Mouse (Mus musculus) heart, embryonic 13.5 days (tissue): ENCODE results near the gene Mbnl1. TPM values are rescaled to one million over a fixed set of nuclear protein-coding genes. Genes with fewer than 3 reads are reported as not detected.

Experiments used
- ATAC-seq: fragments of 200-750 bp; cut with Nextera tagmentation; 2 replicates; pipeline ENCODE4 v1.8.0; 2017; ENCODE audit warnings: moderate TSS enrichment; ENCODE audit not compliant: insufficient number of reproducible peaks, low FRiP score, low TSS enrichment; ENCODE audit errors: extremely low read depth
- H3K27ac ChIP-seq: fragments of 300-500 bp; sonication (generic); replicated peaks from 2 replicates; pipeline ENCODE4 v1.5.1; 2015; ENCODE audit warnings: moderate library complexity, mild to moderate bottlenecking, inconsistent platforms
- H3K27me3 ChIP-seq: fragments of 300-500 bp; sonication (generic); replicated peaks from 2 replicates; pipeline ENCODE4 v1.6.1; 2015; ENCODE audit warnings: mild to moderate bottlenecking, inconsistent platforms
- H3K36me3 ChIP-seq: fragments of 300-500 bp; sonication (generic); 2 replicates; pipeline ENCODE4 v1.6.1; 2015; ENCODE audit warnings: mild to moderate bottlenecking, inconsistent platforms
- H3K4me1 ChIP-seq: fragments of 300-500 bp; sonication (generic); 2 replicates; pipeline ENCODE4 v1.6.1; 2015; ENCODE audit warnings: inconsistent platforms
- H3K4me2 ChIP-seq: fragments of 300-500 bp; sonication (generic); 2 replicates; pipeline ENCODE4 v1.6.1; 2015; ENCODE audit warnings: inconsistent platforms, mild to moderate bottlenecking, moderate library complexity
- H3K4me3 ChIP-seq: fragments of 300-500 bp; sonication (generic); 2 replicates; pipeline ENCODE4 v1.5.1; 2015; ENCODE audit warnings: moderate library complexity, mild to moderate bottlenecking, inconsistent platforms
- H3K9ac ChIP-seq: fragments of 300-500 bp; sonication (generic); 2 replicates; pipeline ENCODE4 v1.6.1; 2015; ENCODE audit warnings: inconsistent platforms, mild to moderate bottlenecking, moderate library complexity
- H3K9me3 ChIP-seq: fragments of 300-500 bp; sonication (generic); 2 replicates; pipeline ENCODE4 v1.6.1; 2016; ENCODE audit warnings: inconsistent platforms
- WGBS: fragments of 180-500 bp; shearing (Covaris S2); methylation state at CpG from one replicate; pipeline ENCODE4 v1.1.7; 2015; ENCODE audit warnings: mixed read lengths; 5-methylcytosine and 5-hydroxymethylcytosine counted together
- polyA plus RNA-seq: library from polyadenylated mRNA; unstranded; fragments of >200 nt; fragmentation: Nextera tagmentation; extraction: Ambion mirVana; gene quantifications from 2 replicates; pipeline ENCODE4 v1.2.1, GENCODE M21; 2015

The Mbnl1 gene
- polyA plus RNA-seq, 1 experiment from 2014 or later = 66.0 TPM

- Histone ChIP-seq H3K4me3 (no peak overlapping the region), H3K36me3 (no peaks in the 10 kb centered on the region), H3K4me1 (0 out of 2 replicates have a peak, but pooled peaks cover 4% of the 10 kb centered on the region), H3K9me3 (no peaks in the 10 kb centered on the region), H3K4me2 (no peak overlapping the region), H3K27me3 (no peaks in the 10 kb centered on the region), H3K9ac (no peak overlapping the region), H3K27ac (no peak overlapping the region)
- ATAC-seq = no peak
- WGBS = 40% methylated on average over 1 of the region's 1 CpGs
These were observed 175.7 kb downstream of the Mbnl1 start for GRCm38 (mm10) chr3:60648293-60648692.

- no peaks in the 10 kb centered on the region for H3K4me1 ChIP-seq
- H3K9me3 ChIP-seq = no peaks in the 10 kb centered on the region
- 95% methylated on average over 2 of the region's 2 CpGs for WGBS
- H3K27ac ChIP-seq = no peak overlapping the region
- no peak overlapping the region for H3K9ac ChIP-seq
- no peak for ATAC-seq
- H3K4me2 ChIP-seq = no peak overlapping the region
- H3K27me3 ChIP-seq = no peaks in the 10 kb centered on the region
- H3K4me3 ChIP-seq = no peak overlapping the region
- no peaks in the 10 kb centered on the region for H3K36me3 ChIP-seq
These were observed 188.1 kb downstream of the Mbnl1 start for GRCm38 (mm10) chr3:60660762-60661161.
